Mouse (Mus musculus) kidney, adult 2 months (tissue): Measurements from ENCODE around the gene Upp2.

Experiments used
- CTCF ChIP-seq: fragments of 200-500 bp; conservative IDR thresholded peaks from 2 replicates; pipeline ENCODE4 v1.5.1; 2011; ENCODE audit warnings: low read depth, mild to moderate bottlenecking, control low read depth, low read length, moderate library complexity, mixed read lengths; ENCODE audit not compliant: insufficient read depth, insufficient read length
- POLR2A ChIP-seq: fragments of 200-500 bp; IDR thresholded peaks from one replicate; pipeline ENCODE4 v1.6.1; 2011; ENCODE audit warnings: low read depth, low read length, control low read depth

DNA sequence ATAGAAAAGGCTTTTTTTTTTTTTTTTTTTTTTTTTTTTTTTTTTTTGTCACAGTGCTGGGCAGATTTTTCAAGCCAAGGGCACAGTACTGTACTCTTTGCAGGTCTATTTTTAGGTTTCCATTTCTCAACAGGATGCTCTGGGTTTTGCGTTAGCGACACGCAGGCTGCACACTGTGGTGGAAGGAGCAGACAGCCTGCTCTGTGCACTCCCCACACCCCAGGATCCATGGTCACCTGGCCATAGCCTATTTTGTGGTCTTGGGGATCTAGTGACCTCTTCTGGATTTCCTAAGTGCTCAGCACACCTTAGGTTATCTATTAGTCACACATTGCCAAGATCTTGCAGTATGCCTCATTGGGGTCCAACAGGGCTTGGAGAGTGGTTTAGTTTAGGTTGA lies 100.2 kb downstream of the Upp2 start:
- TF ChIP-seq POLR2A (no peak), CTCF (no peak)
